Mouse (Mus musculus) megakaryocyte, embryonic 14.5 days (primary cell): Measurements from ENCODE around the gene Lrp8.

Experiments used
- FLI1 ChIP-seq: IDR thresholded peaks from 2 replicates; pipeline ENCODE4 v1.6.1; 2012; ENCODE audit warnings: low read length, inconsistent platforms, mixed read lengths
- GATA1 ChIP-seq: IDR thresholded peaks from 3 replicates; pipeline ENCODE4 v1.6.1; 2012; ENCODE audit warnings: mixed read lengths, low read length, inconsistent platforms, borderline replicate concordance

GRCm38 (mm10) chr4:107829675-107830074 lies 27.6 kb downstream of the Lrp8 start:
- TF ChIP-seq GATA1 (no peak), FLI1 (no peak)
